Mouse (Mus musculus) lung, adult 10 weeks (tissue): ENCODE data around the gene Olfr460. TPM values are rescaled to one million over a fixed set of nuclear protein-coding genes. Genes with fewer than 3 reads are reported as not detected.

Source experiments
- polyA plus RNA-seq: library from polyadenylated mRNA; stranded (reverse); fragments of 350-450 nt; fragmentation: Illumina TruSeq; extraction: RNeasy Lipid Tissue Mini Kit (QIAGEN cat#74804); gene quantifications from one replicate; pipeline ENCODE4 v1.2.3, GENCODE M21; 2014; ENCODE audit warnings: low read depth, low replicate concordance; ENCODE audit not compliant: insufficient read depth

Gene Olfr460
- not detected for polyA plus RNA-seq

DNA sequence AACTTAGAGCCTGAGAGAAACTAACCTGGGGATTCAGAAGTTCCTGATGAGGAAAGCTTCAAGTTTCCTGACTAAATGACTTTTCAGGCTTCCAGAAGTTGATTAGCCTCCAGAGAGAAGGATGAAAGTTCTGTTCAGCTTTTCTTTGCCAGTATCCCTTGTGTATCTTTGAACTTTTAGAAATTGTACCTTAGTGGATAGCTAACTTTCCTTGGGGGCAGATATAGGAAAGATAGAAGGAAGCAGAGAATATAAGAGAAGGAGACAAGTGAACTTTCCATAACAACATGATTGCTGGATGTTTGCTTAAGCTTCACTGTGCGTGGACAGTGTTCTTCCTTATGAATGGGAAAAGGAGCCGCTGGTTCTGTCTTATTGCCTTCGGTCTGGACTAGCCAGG is at the start of gene Olfr460:
Olfr460 (plus strand) TSS at position 301 of the 400 bp plus-strand sequence.

GRCm38 (mm10) chr6:40554950-40555349 is 14.3 kb upstream of the Olfr460 start, which contains the start of gene Olfr461:
TSS of gene Olfr461 (minus strand) at chr6:40555050.

GRCm38 (mm10) chr6:40585645-40586044 is 16.4 kb downstream of the Olfr460 start, which contains the start of gene Clec5a:
TSS of gene Clec5a (minus strand) at chr6:40585821.

GRCm38 (mm10) chr6:40613260-40613852 is 44.1 kb downstream of the Olfr460 start, which contains the start of gene Tas2r138:
TSS of gene Tas2r138 (minus strand) at chr6:40613310.

Other genes starting within 250 kb of the Olfr460 start
- gene Agk, start 244.3 kb upstream of the Olfr460 start, polyA plus RNA-seq: 9.7 TPM
- gene E330009J07Rik, start 133.4 kb upstream of the Olfr460 start, polyA plus RNA-seq: 4.4 TPM
- not detected for gene Wee2, start 130.4 kb upstream of the Olfr460 start, polyA plus RNA-seq
- 40.6 TPM for gene Ssbp1, start 98.1 kb upstream of the Olfr460 start, polyA plus RNA-seq
- not detected for gene Tas2r137, start 78.3 kb upstream of the Olfr460 start, polyA plus RNA-seq
- gene Tas2r108, start 76.0 kb upstream of the Olfr460 start, polyA plus RNA-seq: not detected
- not detected for gene Prss37, start 50.0 kb upstream of the Olfr460 start, polyA plus RNA-seq
- not detected for gene Olfr461, start 14.4 kb upstream of the Olfr460 start, polyA plus RNA-seq
- gene Clec5a, start 16.3 kb downstream of the Olfr460 start, polyA plus RNA-seq: 3.3 TPM
- not detected for gene Tas2r138, start 43.8 kb downstream of the Olfr460 start, polyA plus RNA-seq
- 0.52 TPM for gene Mgam, start 59.3 kb downstream of the Olfr460 start, polyA plus RNA-seq